Mouse (Mus musculus): Measurements from ENCODE around the gene Inafm2. TPM values are rescaled to one million over a fixed set of nuclear protein-coding genes. Genes with fewer than 3 reads are reported as not detected.

Inafm2 gene
- polyA plus RNA-seq, 1 experiment from 2014 or later, result 24.2 TPM

GRCm38 (mm10) chr2:118781115-118781514 lies 35.6 kb downstream of the Inafm2 start:
- 41% methylated on average over 1 of the region's 1 CpGs for WGBS
- H3K27ac ChIP-seq (replicated peaks), result no peak overlapping the region

GRCm38 (mm10) chr2:118782303-118782702 lies 36.7 kb downstream of the Inafm2 start:
- no peak for DNase-seq (ENCODE audit: low spot score)
- WGBS, result 72% methylated on average over 4 of the region's 4 CpGs
- H3K27ac ChIP-seq (replicated peaks), result no peak overlapping the region
- no peak overlapping the region for H3K4me3 ChIP-seq
- H3K9me3 ChIP-seq (replicated peaks), result no peaks in the 10 kb centered on the region
- peaks cover 2% of the 10 kb centered on the region; the same call in 1 of the 2 replicates for H3K36me3 ChIP-seq
- H3K4me1 ChIP-seq, result peaks cover 18% of the 10 kb centered on the region
- peaks cover 29% of the 10 kb centered on the region for H3K27me3 ChIP-seq (ENCODE audit: low read depth, poor library complexity, severe bottlenecking)

More at GRCm38 (mm10) chr2:118781115-118781514, 35.6 kb downstream of the Inafm2 start:
- peaks cover 18% of the 10 kb centered on the region for H3K4me1 ChIP-seq
- no peaks in the 10 kb centered on the region for H3K36me3 ChIP-seq
- H3K27me3 ChIP-seq (ENCODE audit: low read depth, poor library complexity, severe bottlenecking), result peaks cover 22% of the 10 kb centered on the region
- H3K4me3 ChIP-seq, result no peak overlapping the region
- no peaks in the 10 kb centered on the region for H3K9me3 ChIP-seq (replicated peaks)
- no peak for DNase-seq (ENCODE audit: low spot score)

GRCm38 (mm10) chr2:118783093-118783492 lies 37.5 kb downstream of the Inafm2 start:
- H3K27ac ChIP-seq (replicated peaks), result no peak overlapping the region
- peaks cover 18% of the 10 kb centered on the region for H3K4me1 ChIP-seq
- no peaks in the 10 kb centered on the region for H3K9me3 ChIP-seq (replicated peaks)
- H3K36me3 ChIP-seq, result peaks cover 3% of the 10 kb centered on the region; the same call in 1 of the 2 replicates
- peaks cover 35% of the 10 kb centered on the region for H3K27me3 ChIP-seq (ENCODE audit: low read depth, poor library complexity, severe bottlenecking)
- 73% methylated on average over 5 of the region's 5 CpGs for WGBS
- no peak overlapping the region for H3K4me3 ChIP-seq
- DNase-seq (ENCODE audit: low spot score), result no peak

GRCm38 (mm10) chr2:118783663-118784062 lies 38.1 kb downstream of the Inafm2 start:
- no peak overlapping the region for H3K4me3 ChIP-seq
- no peak for DNase-seq (ENCODE audit: low spot score)
- H3K27ac ChIP-seq (replicated peaks), result no peak overlapping the region
- peaks cover 32% of the 10 kb centered on the region for H3K27me3 ChIP-seq (ENCODE audit: low read depth, poor library complexity, severe bottlenecking)
- H3K9me3 ChIP-seq (replicated peaks), result no peaks in the 10 kb centered on the region
- WGBS, result 90% methylated on average over 7 of the region's 7 CpGs
- peaks cover 18% of the 10 kb centered on the region for H3K4me1 ChIP-seq
- peaks cover 3% of the 10 kb centered on the region; the same call in 1 of the 2 replicates for H3K36me3 ChIP-seq

- peaks cover 3% of the 10 kb centered on the region; the same call in 1 of the 2 replicates for H3K36me3 ChIP-seq
- H3K9me3 ChIP-seq (replicated peaks), result no peaks in the 10 kb centered on the region
- H3K27ac ChIP-seq (replicated peaks), result no peak overlapping the region
- H3K4me1 ChIP-seq, result peaks cover 13% of the 10 kb centered on the region
- H3K4me3 ChIP-seq, result no peak overlapping the region
- 79% methylated on average over 5 of the region's 5 CpGs for WGBS
- no peak for DNase-seq (ENCODE audit: low spot score)
- peaks cover 44% of the 10 kb centered on the region for H3K27me3 ChIP-seq (ENCODE audit: low read depth, poor library complexity, severe bottlenecking)
Observed at GRCm38 (mm10) chr2:118786525-118786924, 41.0 kb downstream of the Inafm2 start.

- peaks cover 6% of the 10 kb centered on the region; the same call in 1 of the 2 replicates for H3K36me3 ChIP-seq
- H3K9me3 ChIP-seq (replicated peaks), result no peaks in the 10 kb centered on the region
- H3K27me3 ChIP-seq (ENCODE audit: low read depth, poor library complexity, severe bottlenecking), result peaks cover 53% of the 10 kb centered on the region
- peaks cover 13% of the 10 kb centered on the region for H3K4me1 ChIP-seq
- no peak overlapping the region for H3K27ac ChIP-seq (replicated peaks)
- no peak overlapping the region for H3K4me3 ChIP-seq
- WGBS, result 93% methylated on average over 11 of the region's 11 CpGs
- DNase-seq (ENCODE audit: low spot score), result no peak
Observed at GRCm38 (mm10) chr2:118789501-118789900, 43.9 kb downstream of the Inafm2 start.

GRCm38 (mm10) chr2:118790221-118790550 lies 44.6 kb downstream of the Inafm2 start:
- H3K36me3 ChIP-seq, result peaks cover 6% of the 10 kb centered on the region; the same call in 1 of the 2 replicates
- H3K4me1 ChIP-seq, result peaks cover 13% of the 10 kb centered on the region
- H3K4me3 ChIP-seq, result peak overlapping the region; percentile 32
- 53% methylated on average over 12 of the region's 12 CpGs for WGBS
- no peak for DNase-seq (ENCODE audit: low spot score)
- H3K27ac ChIP-seq (replicated peaks), result no peak overlapping the region
- no peaks in the 10 kb centered on the region for H3K9me3 ChIP-seq (replicated peaks)
- peaks cover 53% of the 10 kb centered on the region for H3K27me3 ChIP-seq (ENCODE audit: low read depth, poor library complexity, severe bottlenecking)

GRCm38 (mm10) chr2:118790551-118791525 lies 45.3 kb downstream of the Inafm2 start:
- peak; percentile 70 for DNase-seq (ENCODE audit: low spot score)
- WGBS, result 29% methylated on average over 44 of the region's 44 CpGs
- H3K27me3 ChIP-seq (ENCODE audit: low read depth, poor library complexity, severe bottlenecking), result peaks cover 53% of the 10 kb centered on the region
- peak overlapping the region; percentile 32 for H3K4me3 ChIP-seq
- H3K4me1 ChIP-seq, result peaks cover 13% of the 10 kb centered on the region
- no peaks in the 10 kb centered on the region for H3K9me3 ChIP-seq (replicated peaks)
- no peak overlapping the region for H3K27ac ChIP-seq (replicated peaks)
- peaks cover 6% of the 10 kb centered on the region; the same call in 1 of the 2 replicates for H3K36me3 ChIP-seq

GRCm38 (mm10) chr2:118791591-118792258 lies 46.2 kb downstream of the Inafm2 start:
- H3K4me1 ChIP-seq, result peaks cover 13% of the 10 kb centered on the region
- WGBS, result 92% methylated on average over 26 of the region's 26 CpGs
- no peak overlapping the region for H3K4me3 ChIP-seq
- DNase-seq (ENCODE audit: low spot score), result no peak
- H3K27me3 ChIP-seq (ENCODE audit: low read depth, poor library complexity, severe bottlenecking), result peaks cover 52% of the 10 kb centered on the region
- H3K27ac ChIP-seq (replicated peaks), result no peak overlapping the region
- no peaks in the 10 kb centered on the region for H3K9me3 ChIP-seq (replicated peaks)
- peaks cover 6% of the 10 kb centered on the region; the same call in 1 of the 2 replicates for H3K36me3 ChIP-seq

GRCm38 (mm10) chr2:118792259-118792613 lies 46.7 kb downstream of the Inafm2 start:
- H3K27ac ChIP-seq (replicated peaks), result no peak overlapping the region
- H3K4me1 ChIP-seq, result peaks cover 13% of the 10 kb centered on the region
- WGBS, result 83% methylated on average over 4 of the region's 4 CpGs
- no peak for DNase-seq (ENCODE audit: low spot score)
- H3K36me3 ChIP-seq, result peaks cover 5% of the 10 kb centered on the region; the same call in 1 of the 2 replicates
- peaks cover 47% of the 10 kb centered on the region for H3K27me3 ChIP-seq (ENCODE audit: low read depth, poor library complexity, severe bottlenecking)
- H3K9me3 ChIP-seq (replicated peaks), result no peaks in the 10 kb centered on the region
- H3K4me3 ChIP-seq, result no peak overlapping the region

GRCm38 (mm10) chr2:118793636-118794035 lies 48.1 kb downstream of the Inafm2 start:
- Histone ChIP-seq H3K36me3 (peaks cover 3% of the 10 kb centered on the region; the same call in 1 of the 2 replicates), H3K4me3 (no peak overlapping the region), H3K9me3 (replicated peaks) (no peaks in the 10 kb centered on the region), H3K27ac (replicated peaks) (no peak overlapping the region), H3K27me3 (ENCODE audit: low read depth, poor library complexity, severe bottlenecking) (peaks cover 36% of the 10 kb centered on the region), H3K4me1 (peaks cover 13% of the 10 kb centered on the region)
- DNase-seq (ENCODE audit: low spot score), result no peak
- WGBS, result 77% methylated on average over 4 of the region's 4 CpGs
